Mouse (Mus musculus): ENCODE measurements around the gene Rfx7.

Gene Rfx7

GRCm38 (mm10) chr9:72531996-72532380 lies at the start of gene Rfx7:
Gene Rfx7, plus strand, starts transcription at chr9:72532240.
- peak; percentile 45 to 55 for DNase-seq (ENCODE audit: low spot score in 2 of 2)

- no peak for DNase-seq (ENCODE audit: low spot score in 2 of 2)
Observed at GRCm38 (mm10) chr9:72488523-72488922, 43.5 kb upstream of the Rfx7 start.

GRCm38 (mm10) chr9:72489131-72489530 lies 42.9 kb upstream of the Rfx7 start:
- DNase-seq (ENCODE audit: low spot score in 2 of 2) = no peak

DNA sequence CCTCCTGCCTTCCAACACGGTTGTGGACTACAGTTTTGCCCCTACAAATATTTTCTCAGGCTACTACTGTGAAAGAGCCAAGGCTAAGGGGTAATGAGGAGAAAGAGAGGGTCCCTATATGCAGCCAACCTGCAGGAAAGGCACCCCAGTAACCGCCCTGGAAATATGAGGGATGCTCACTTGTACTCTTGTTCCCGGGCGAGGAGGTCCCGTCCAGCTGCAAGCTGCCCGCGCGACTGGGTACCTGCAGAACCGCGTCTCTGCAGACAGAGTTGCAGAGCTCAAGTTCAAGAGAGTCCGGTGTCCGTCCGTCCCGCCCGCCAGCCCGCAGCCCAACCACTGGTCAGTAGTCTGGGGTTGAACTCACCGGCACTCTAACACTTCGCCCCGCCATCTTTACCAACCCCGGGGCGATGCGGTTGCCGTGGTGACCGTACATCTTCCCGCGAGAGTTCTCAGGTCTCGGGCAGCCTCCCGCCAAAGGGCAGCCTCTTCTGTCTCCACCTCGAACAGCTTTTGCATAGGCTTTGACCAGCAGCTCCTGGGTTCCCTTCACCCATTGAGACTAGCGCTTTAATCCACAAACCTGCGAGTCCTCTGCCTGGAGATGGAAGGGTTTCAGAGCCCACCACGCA lies 40.4 kb upstream of the Rfx7 start:
- DNase-seq (ENCODE audit: low spot score in 2 of 2) = peak; percentile 83 to 87

DNA sequence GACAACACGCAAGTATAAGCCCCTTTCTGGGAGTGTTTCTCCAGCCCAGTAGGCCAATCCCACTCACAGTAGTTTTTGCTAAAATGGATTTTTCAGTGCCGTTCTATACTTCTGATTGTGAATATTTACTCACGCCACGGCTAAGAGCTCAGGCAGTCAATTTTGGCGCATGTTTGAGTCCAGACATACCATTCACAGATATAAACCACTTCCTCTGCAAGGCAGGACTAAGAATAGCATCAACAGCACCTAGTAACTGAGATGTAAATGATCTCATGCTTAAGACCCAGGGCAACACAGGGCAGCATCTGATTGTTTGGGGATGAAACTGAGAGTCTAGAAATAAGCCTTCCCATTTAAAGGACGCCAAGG lies 39.9 kb upstream of the Rfx7 start, which contains the start of gene Tex9:
Tex9 (minus strand) TSS at position 19 of the 372 bp plus-strand sequence.
- DNase-seq (ENCODE audit: low spot score in 2 of 2) = no peak

- DNase-seq (ENCODE audit: low spot score in 2 of 2) = no peak
Observed at GRCm38 (mm10) chr9:72493465-72493864, 38.6 kb upstream of the Rfx7 start.

DNA sequence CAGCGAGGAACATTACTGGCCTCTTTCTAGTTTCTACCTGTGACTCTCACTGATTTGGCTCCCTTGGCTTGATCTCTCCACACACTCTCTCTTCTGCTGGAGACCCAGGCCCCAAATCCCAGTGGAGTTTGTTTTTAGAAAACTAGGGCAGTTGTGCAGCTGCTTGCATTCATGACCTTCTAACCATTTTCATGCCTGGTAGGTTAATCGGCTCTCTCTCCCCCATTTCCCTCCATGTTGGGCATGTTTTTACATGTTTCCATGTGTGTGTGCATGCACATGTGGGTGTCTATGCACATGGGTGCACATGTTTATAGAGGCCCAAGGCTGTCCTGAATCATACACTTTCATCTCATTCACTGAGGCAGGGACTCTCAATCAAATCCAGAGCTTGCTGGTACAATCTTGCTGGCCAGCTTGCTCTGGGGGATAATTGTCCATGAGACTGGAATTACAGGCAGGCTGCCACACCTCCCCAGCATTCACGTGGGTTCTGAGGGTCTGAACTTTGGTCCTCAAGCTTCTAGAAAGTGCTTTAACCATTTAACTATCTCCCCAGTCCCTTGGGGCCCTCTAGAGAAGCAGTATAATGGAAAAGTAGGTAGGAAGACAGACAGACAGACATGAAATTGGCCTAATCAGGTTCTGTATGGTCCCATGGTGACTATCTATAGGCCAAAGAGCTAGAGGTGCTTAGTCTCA lies 37.9 kb upstream of the Rfx7 start:
- no peak for DNase-seq (ENCODE audit: low spot score in 2 of 2)

DNA sequence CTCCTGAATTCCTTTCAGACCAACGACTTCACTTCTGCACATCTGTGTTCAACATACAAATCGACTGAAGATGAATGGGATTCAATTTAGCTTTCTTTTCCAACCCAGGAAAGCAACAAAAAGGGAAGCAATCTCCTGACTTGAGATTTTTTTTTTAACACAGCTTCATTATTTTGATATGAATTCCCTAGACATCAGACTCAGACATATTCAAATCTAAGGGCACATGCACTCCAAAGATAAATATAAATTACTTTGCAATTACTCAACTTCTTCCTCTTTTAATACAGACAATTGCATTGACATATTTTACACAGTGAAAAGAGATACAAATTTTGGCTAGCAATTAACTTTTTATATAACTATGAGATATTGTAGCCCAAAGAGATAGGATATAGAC lies 35.3 kb upstream of the Rfx7 start:
- DNase-seq (ENCODE audit: low spot score in 2 of 2) = no peak

DNA sequence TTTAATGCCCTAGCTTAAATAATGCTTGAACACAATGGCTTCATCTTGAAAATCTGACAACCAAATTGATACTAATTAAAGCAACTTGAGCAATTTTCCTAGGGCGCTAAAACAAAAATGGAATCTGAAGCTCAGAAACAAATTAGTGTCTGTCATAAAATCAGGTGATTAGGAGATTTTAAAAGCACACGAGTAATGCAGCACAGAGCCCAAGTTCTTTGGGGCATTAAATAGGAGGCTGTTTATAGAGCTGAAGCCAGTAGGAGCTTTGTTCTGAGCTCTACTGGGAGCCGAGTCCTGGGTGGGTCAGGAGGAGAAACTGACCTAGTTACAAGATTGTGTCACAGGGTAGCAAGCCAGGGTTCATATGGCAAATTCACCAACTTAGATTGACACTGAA lies 34.9 kb upstream of the Rfx7 start:
- no peak for DNase-seq (ENCODE audit: low spot score in 2 of 2)

DNA sequence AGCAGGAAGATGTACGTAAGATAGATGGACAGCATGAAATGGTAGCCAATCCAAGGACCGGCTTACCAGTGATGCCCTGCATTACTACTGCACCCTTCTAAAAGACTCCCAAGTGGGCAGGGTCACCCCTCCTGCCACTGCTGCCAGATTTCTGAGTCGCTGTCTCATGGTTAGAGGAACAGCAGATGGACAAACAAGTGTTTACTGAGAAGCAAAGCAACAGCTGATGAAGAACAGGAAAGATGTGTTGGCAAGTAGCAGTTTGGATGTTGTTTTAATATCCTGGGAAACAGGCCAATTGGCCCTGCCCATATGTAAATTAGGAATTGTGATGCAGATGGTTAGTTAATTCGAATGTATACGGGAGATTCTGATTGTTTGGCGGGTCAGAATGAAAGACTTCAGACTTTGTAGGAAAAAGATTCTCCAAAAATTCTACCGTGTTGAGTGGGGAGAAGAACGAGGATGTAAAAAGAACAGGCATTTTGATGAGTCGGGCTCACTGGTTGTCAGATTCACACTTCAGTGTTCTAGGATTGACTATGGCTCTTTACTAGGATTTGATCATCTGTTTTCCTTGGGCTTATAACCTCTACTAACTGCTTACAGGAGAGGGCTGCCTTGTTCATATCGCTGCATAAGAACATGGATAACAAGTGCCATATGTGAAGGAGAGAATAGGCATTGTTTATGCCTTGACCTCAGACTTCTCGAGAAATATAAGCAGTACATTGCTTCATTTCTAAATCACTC lies 19.6 kb upstream of the Rfx7 start:
- DNase-seq (ENCODE audit: low spot score in 2 of 2) = no peak

GRCm38 (mm10) chr9:72515366-72515765 lies 16.7 kb upstream of the Rfx7 start:
- DNase-seq (ENCODE audit: low spot score in 2 of 2) = no peak

- DNase-seq (ENCODE audit: low spot score in 2 of 2) = no peak
Observed at GRCm38 (mm10) chr9:72519246-72519645, 12.8 kb upstream of the Rfx7 start.

DNA sequence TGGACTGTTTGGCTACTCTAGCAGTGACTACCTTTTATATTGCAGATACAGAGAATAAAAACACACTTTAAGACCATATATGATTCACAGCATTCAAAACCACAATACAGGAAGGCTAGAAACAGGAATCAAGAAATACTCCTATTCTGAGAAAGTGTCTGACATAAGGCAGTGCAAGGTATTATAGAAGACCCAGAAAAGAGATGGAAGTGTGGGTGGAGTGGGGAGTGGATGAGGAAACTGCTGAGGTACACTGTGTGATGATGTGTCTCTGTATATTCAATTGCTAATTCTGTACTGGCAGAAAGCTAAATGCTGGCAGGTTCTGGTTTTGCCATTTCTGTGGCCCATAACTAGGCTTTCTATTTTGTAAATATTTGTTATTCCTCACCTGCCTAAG lies 11.2 kb upstream of the Rfx7 start:
- no peak for DNase-seq (ENCODE audit: low spot score in 2 of 2)

GRCm38 (mm10) chr9:72526091-72526490 lies 5.9 kb upstream of the Rfx7 start:
- no peak for DNase-seq (ENCODE audit: low spot score in 2 of 2)

DNA sequence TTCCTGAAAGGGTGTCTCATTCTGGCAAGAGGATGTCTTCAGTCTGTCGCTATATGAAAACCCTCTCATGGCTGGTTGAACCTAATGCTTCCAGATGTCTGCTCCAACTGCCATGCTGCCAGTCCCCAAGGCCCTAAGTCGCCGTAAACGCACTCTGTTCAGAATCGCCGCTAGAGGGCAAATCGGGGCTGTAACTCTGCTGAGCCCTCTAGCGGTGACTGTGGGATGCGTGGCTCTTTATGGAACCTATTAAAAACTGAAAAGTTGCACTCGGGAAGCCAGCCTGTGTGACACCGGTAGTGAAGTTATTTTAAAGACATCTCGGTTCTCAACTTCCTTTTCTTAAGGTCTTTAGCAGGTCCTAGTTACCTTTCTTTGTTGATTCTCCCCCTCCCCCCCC lies 1.8 kb upstream of the Rfx7 start:
- peak; percentile 46 to 76 for DNase-seq (ENCODE audit: low spot score in 2 of 2)

DNA sequence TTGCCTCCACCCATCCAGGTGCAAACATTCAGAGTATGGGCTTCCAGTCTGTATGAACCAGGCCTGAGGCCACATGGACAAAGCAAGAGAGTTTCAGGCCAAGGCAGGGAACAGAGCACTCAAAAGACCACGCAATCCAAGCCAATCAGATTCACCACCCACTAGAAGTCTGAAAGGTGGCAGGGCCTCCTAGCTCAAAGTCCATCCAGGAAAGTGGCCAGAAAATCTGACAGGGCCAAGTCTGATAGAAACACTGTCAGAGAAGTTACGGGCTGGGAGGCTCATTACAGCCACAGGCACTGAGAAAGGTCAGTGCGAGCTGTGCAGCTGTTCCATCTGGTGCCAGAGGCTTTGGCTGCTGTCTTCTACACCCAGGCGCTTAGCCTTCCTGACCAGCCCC lies 1.2 kb upstream of the Rfx7 start:
- DNase-seq (ENCODE audit: low spot score in 2 of 2) = peak in 1 of 2 experiments; percentile 18

- DNase-seq (ENCODE audit: low spot score in 2 of 2) = peak; percentile 57 to 69
Observed at GRCm38 (mm10) chr9:72531291-72531995, 597 bp upstream of the Rfx7 start.

- DNase-seq (ENCODE audit: low spot score in 2 of 2) = peak; percentile 17 to 39
Observed at GRCm38 (mm10) chr9:72532381-72533088, 495 bp downstream of the Rfx7 start.

- DNase-seq (ENCODE audit: low spot score in 2 of 2) = no peak
Observed at GRCm38 (mm10) chr9:72533089-72533415, 1.0 kb downstream of the Rfx7 start.

DNA sequence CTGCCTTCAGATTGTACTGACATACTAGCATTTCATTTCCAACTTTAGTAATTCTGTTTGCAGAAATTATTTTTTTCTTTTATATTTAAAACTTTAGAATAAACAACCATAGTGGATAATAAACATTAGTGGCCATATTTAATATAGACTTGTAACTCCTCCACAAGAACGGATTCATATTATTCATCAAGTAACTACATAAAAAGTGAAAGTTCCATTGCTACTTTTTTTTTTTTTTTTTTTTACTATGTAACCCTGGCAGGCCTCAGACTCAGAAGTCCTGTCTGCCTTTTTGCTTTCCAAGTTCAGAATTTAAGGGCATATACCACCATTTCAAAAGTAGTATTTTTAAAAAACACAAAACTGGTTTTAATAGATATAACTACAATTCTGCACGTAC lies 2.9 kb downstream of the Rfx7 start:
- DNase-seq (ENCODE audit: low spot score in 2 of 2) = no peak

- DNase-seq (ENCODE audit: low spot score in 2 of 2) = no peak
Observed at GRCm38 (mm10) chr9:72535394-72535793, 3.4 kb downstream of the Rfx7 start.

GRCm38 (mm10) chr9:72537086-72537485 lies 5.0 kb downstream of the Rfx7 start:
- no peak for DNase-seq (ENCODE audit: low spot score in 2 of 2)
